Mouse (Mus musculus) limb, embryonic 14.5 days (tissue): Measurements from ENCODE around the gene Rraga. TPM values are rescaled to one million over a fixed set of nuclear protein-coding genes. Genes with fewer than 3 reads are reported as not detected.

Source experiments
- ATAC-seq: fragments of 200-750 bp; cut with Nextera tagmentation; 2 replicates; pipeline ENCODE4 v1.8.0; 2017; ENCODE audit warnings: low read depth, moderate number of reproducible peaks, moderate TSS enrichment; ENCODE audit not compliant: low FRiP score
- DNase-seq: peaks from one replicate; pipeline ENCODE4 v3.0.0-alpha.2; 2015; ENCODE audit warnings: low spot score
- H3K27ac ChIP-seq: fragments of 300-500 bp; sonication (generic); replicated peaks from 2 replicates; pipeline ENCODE4 v1.5.1; 2014; ENCODE audit warnings: low read depth, mild to moderate bottlenecking, low read length, moderate library complexity, mixed read lengths
- H3K27me3 ChIP-seq: fragments of 300-500 bp; sonication (generic); 2 replicates; pipeline ENCODE4 v1.6.1; 2014; ENCODE audit warnings: low read length, mixed read lengths; ENCODE audit not compliant: control insufficient read depth, insufficient read depth
- H3K36me3 ChIP-seq: fragments of 300-500 bp; sonication (generic); 2 replicates; pipeline ENCODE4 v1.6.1; 2014; ENCODE audit warnings: mild to moderate bottlenecking, low read length, moderate library complexity, mixed read lengths; ENCODE audit not compliant: control insufficient read depth, insufficient read depth
- H3K4me1 ChIP-seq: fragments of 300-500 bp; sonication (generic); 2 replicates; pipeline ENCODE4 v1.6.1; 2014; ENCODE audit warnings: antibody characterized with exemption, low read length, mixed read lengths; ENCODE audit not compliant: control insufficient read depth, insufficient read depth
- H3K4me2 ChIP-seq: fragments of 300-500 bp; sonication (generic); replicated peaks from 2 replicates; pipeline ENCODE4 v1.6.1; 2014; ENCODE audit warnings: low read depth, mild to moderate bottlenecking, low read length, moderate library complexity; ENCODE audit not compliant: severe bottlenecking
- H3K4me3 ChIP-seq: fragments of 300-500 bp; sonication (generic); replicated peaks from 2 replicates; pipeline ENCODE4 v1.5.1; 2014; ENCODE audit warnings: low read length
- H3K9ac ChIP-seq: fragments of 300-500 bp; sonication (generic); 2 replicates; pipeline ENCODE4 v1.6.1; 2014; ENCODE audit warnings: mild to moderate bottlenecking, low read depth, low read length, moderate library complexity; ENCODE audit not compliant: severe bottlenecking
- H3K9me3 ChIP-seq: fragments of 300-500 bp; sonication (generic); 2 replicates; pipeline ENCODE4 v1.6.1; 2016; ENCODE audit warnings: low read length; ENCODE audit not compliant: control insufficient read depth
- POLR2A ChIP-seq: fragments of 200-500 bp; IDR thresholded peaks from 2 replicates; pipeline ENCODE4 v1.8.0; 2012; ENCODE audit warnings: inconsistent platforms, mild to moderate bottlenecking, moderate library complexity, borderline replicate concordance; ENCODE audit not compliant: insufficient read depth, insufficient read length; ENCODE audit errors: extremely low read depth
- WGBS: fragments of 180-500 bp; shearing (Covaris S2); extraction: QIAGEN DNeasy Blood & Tissue Kit; methylation state at CpG from one replicate; pipeline ENCODE4 v1.1.7; 2014; 5-methylcytosine and 5-hydroxymethylcytosine counted together
- polyA plus RNA-seq, 2 experiments: library from polyadenylated mRNA; depleted of rRNA in 1 of 2; stranded (reverse) in 1 of 2; unstranded in 1 of 2; fragments of >200 nt; fragmentation: Nextera tagmentation in 1 of 2; extraction: Ambion mirVana in 1 of 2; gene quantifications; 2 replicates each; pipeline versions ENCODE4 v1.2.1 to v1.2.3; 2012 to 2014

Gene Rraga
- polyA plus RNA-seq, 2 experiments: 96.1 to 112 TPM

DNA sequence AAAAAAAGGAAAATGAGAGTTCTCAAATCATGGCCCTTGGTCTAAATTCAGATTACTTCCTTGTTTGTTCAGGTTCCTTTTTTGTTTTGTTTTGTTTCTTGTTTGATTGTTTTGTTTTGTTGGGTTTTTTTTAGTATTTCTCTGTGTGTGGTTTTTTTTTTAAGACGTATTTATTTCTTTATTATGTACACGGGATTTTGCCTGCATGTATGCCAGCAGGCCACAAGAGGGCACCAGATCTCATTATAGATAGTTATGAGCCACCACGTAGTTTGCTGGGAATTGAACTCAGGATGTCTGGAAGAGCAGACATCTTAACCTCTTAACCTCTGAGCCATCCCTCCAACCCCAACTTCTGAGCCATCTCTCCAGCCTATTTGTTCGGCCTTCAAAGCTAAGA lies 37.5 kb upstream of the Rraga start:
- no peak overlapping the region for H3K9ac ChIP-seq
- DNase-seq (no peak), ATAC-seq (no peak)
- no peak for TF ChIP-seq POLR2A
- H3K4me1 ChIP-seq: peaks cover 12% of the 10 kb centered on the region
- no peaks in the 10 kb centered on the region for H3K36me3 ChIP-seq
- H3K4me2 ChIP-seq: no peak overlapping the region
- no peaks in the 10 kb centered on the region for H3K27me3 ChIP-seq
- H3K9me3 ChIP-seq: peaks cover 4% of the 10 kb centered on the region; the same call in 1 of the 2 replicates
- no peak overlapping the region for H3K4me3 ChIP-seq
- no peak overlapping the region for H3K27ac ChIP-seq
- WGBS: 49% methylated on average over 4 of the region's 4 CpGs

- Histone ChIP-seq H3K4me2 (no peak overlapping the region), H3K4me3 (no peak overlapping the region), H3K9me3 (peaks cover 4% of the 10 kb centered on the region; the same call in 1 of the 2 replicates), H3K27ac (no peak overlapping the region), H3K27me3 (no peaks in the 10 kb centered on the region), H3K4me1 (peaks cover 13% of the 10 kb centered on the region), H3K36me3 (no peaks in the 10 kb centered on the region), H3K9ac (no peak overlapping the region)
- no peak for TF ChIP-seq POLR2A
- no peak for DNase-seq
- no peak for ATAC-seq
- WGBS: 90% methylated on average over 5 of the region's 5 CpGs
Observed at GRCm38 (mm10) chr4:86538936-86539335, 36.5 kb upstream of the Rraga start.

DNA sequence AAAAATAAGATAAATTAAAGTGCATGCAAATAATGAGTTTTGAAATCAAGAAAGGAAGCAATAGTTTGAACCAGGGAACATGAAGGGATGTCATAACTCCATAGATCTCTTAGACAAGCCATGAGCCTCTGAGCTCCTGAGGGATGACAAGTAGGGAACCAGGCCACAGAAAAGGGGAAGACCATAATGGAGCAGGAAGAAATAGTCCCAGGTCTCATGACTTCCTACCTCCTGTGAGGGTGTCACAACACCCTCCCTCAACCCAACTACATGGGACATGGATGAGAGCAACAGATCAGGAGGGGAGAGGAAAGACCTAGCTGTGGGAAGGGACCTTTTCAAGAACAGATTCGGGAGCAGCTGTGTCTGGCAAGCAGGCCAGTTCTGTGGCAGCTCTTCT lies 33.9 kb upstream of the Rraga start:
- H3K4me3 ChIP-seq: no peak overlapping the region
- WGBS: 56% methylated on average over 1 of the region's 1 CpGs
- H3K36me3 ChIP-seq: no peaks in the 10 kb centered on the region
- H3K9ac ChIP-seq: no peak overlapping the region
- H3K4me1 ChIP-seq: peaks cover 18% of the 10 kb centered on the region
- H3K4me2 ChIP-seq: no peak overlapping the region
- H3K27ac ChIP-seq: no peak overlapping the region
- no peaks in the 10 kb centered on the region for H3K27me3 ChIP-seq
- ATAC-seq (no peak), DNase-seq (no peak)
- no peak for TF ChIP-seq POLR2A
- H3K9me3 ChIP-seq: peaks cover 4% of the 10 kb centered on the region; the same call in 1 of the 2 replicates

GRCm38 (mm10) chr4:86543999-86544398 lies 31.5 kb upstream of the Rraga start:
- 62% methylated on average over 3 of the region's 3 CpGs for WGBS
- no peak for ATAC-seq

GRCm38 (mm10) chr4:86545615-86546014 lies 29.9 kb upstream of the Rraga start:
- H3K27ac ChIP-seq: no peak overlapping the region
- TF ChIP-seq POLR2A: no peak
- H3K9ac ChIP-seq: no peak overlapping the region
- no peaks in the 10 kb centered on the region for H3K27me3 ChIP-seq
- DNase-seq (peak; percentile 69), ATAC-seq (no peak)
- H3K4me2 ChIP-seq: no peak overlapping the region
- H3K4me1 ChIP-seq: peaks cover 18% of the 10 kb centered on the region
- no peaks in the 10 kb centered on the region for H3K36me3 ChIP-seq
- no peak overlapping the region for H3K4me3 ChIP-seq
- 24% methylated on average over 5 of the region's 5 CpGs for WGBS
- no peaks in the 10 kb centered on the region for H3K9me3 ChIP-seq

More at GRCm38 (mm10) chr4:86543999-86544398, 31.5 kb upstream of the Rraga start:
- H3K4me3 ChIP-seq: no peak overlapping the region
- no peak for TF ChIP-seq POLR2A
- no peaks in the 10 kb centered on the region for H3K27me3 ChIP-seq
- H3K9me3 ChIP-seq: no peaks in the 10 kb centered on the region
- H3K4me1 ChIP-seq: peaks cover 18% of the 10 kb centered on the region
- no peak overlapping the region for H3K9ac ChIP-seq
- H3K27ac ChIP-seq: no peak overlapping the region; the same call in 1 of the 2 replicates
- H3K36me3 ChIP-seq: no peaks in the 10 kb centered on the region
- no peak overlapping the region for H3K4me2 ChIP-seq
- DNase-seq: no peak

- Histone ChIP-seq H3K4me2 (no peak overlapping the region), H3K4me3 (no peak overlapping the region), H3K36me3 (no peaks in the 10 kb centered on the region), H3K27me3 (no peaks in the 10 kb centered on the region), H3K9me3 (no peaks in the 10 kb centered on the region), H3K4me1 (peaks cover 13% of the 10 kb centered on the region), H3K27ac (no peak overlapping the region), H3K9ac (no peak overlapping the region)
- no peak for ATAC-seq
- no peak for TF ChIP-seq POLR2A
- WGBS: 78% methylated on average over 9 of the region's 9 CpGs
- DNase-seq: no peak
Observed at GRCm38 (mm10) chr4:86548332-86548731, 27.1 kb upstream of the Rraga start.
